Mouse (Mus musculus) forelimb bud, embryonic 11.5 days (tissue): ENCODE measurements around the gene Dcpp1.
"Not testable (repeated sequence)": the region's sequence is repeated elsewhere in the genome, so short reads cannot be mapped to it uniquely, and the experiment has no call there.

ENCODE experiments used
- DNase-seq: peaks from one replicate; pipeline ENCODE4 v3.0.0-alpha.2; 2012; ENCODE audit warnings: low read depth, low spot score

Dcpp1 gene

GRCm38 (mm10) chr17:23880576-23880975 is at the start of gene Dcpp1, which contains the start of gene Dcpp2:
Gene Dcpp1 (plus strand): TSS chr17:23880876.
Gene Dcpp2 (plus strand): TSS chr17:23880880.
- not testable (repeated sequence) for DNase-seq

GRCm38 (mm10) chr17:23831201-23831600 is 49.5 kb upstream of the Dcpp1 start:
- DNase-seq = no peak

GRCm38 (mm10) chr17:23836006-23836575 is 44.6 kb upstream of the Dcpp1 start, which contains the start of gene Prss33:
Gene Prss33 (minus strand): TSS chr17:23836056.
- no peak for DNase-seq

- peak; percentile 82 for DNase-seq
These were observed 39.5 kb upstream of the Dcpp1 start for GRCm38 (mm10) chr17:23841145-23841544.

- DNase-seq = peak; percentile 52
These were observed 37.4 kb upstream of the Dcpp1 start for GRCm38 (mm10) chr17:23843141-23843811.

- DNase-seq = peak; percentile 72
These were observed 36.8 kb upstream of the Dcpp1 start, which contains the start of the genes Prss32 and Prss41 for GRCm38 (mm10) chr17:23843812-23844273. Gene Prss32 (plus strand): TSS chr17:23843855. Gene Prss41 (minus strand): TSS chr17:23844172.

- no peak for DNase-seq
These were observed 30.6 kb upstream of the Dcpp1 start for GRCm38 (mm10) chr17:23850028-23850427.

- DNase-seq = peak; percentile 75
These were observed 29.6 kb upstream of the Dcpp1 start for GRCm38 (mm10) chr17:23850853-23851749.

- peak; percentile 24 for DNase-seq
These were observed 27.4 kb upstream of the Dcpp1 start for GRCm38 (mm10) chr17:23853292-23853691.

GRCm38 (mm10) chr17:23854229-23854765 is 26.4 kb upstream of the Dcpp1 start:
- DNase-seq = no peak

GRCm38 (mm10) chr17:23857193-23857592 is 23.5 kb upstream of the Dcpp1 start:
- no peak for DNase-seq

- DNase-seq = no peak
These were observed 22.8 kb upstream of the Dcpp1 start for GRCm38 (mm10) chr17:23857913-23858312.

- DNase-seq = no peak
These were observed 17.8 kb upstream of the Dcpp1 start for GRCm38 (mm10) chr17:23862926-23863325.

- DNase-seq = no peak
These were observed 12.9 kb upstream of the Dcpp1 start, which contains the start of gene Prss21 for GRCm38 (mm10) chr17:23867756-23868155. Gene Prss21 (plus strand): TSS chr17:23868056.

- no peak for DNase-seq
These were observed 12.2 kb upstream of the Dcpp1 start for GRCm38 (mm10) chr17:23868513-23868912.

- DNase-seq = peak; percentile 52
These were observed 6.5 kb upstream of the Dcpp1 start for GRCm38 (mm10) chr17:23873884-23874856.

- DNase-seq = no peak
These were observed 3.9 kb upstream of the Dcpp1 start for GRCm38 (mm10) chr17:23876741-23877140.

GRCm38 (mm10) chr17:23877166-23877565 is 3.5 kb upstream of the Dcpp1 start:
- no peak for DNase-seq

- not testable (repeated sequence) for DNase-seq
These were observed 36.5 kb downstream of the Dcpp1 start, which contains the start of gene Dcpp3 for GRCm38 (mm10) chr17:23917158-23917557. Gene Dcpp3 (plus strand): TSS chr17:23917458.

GRCm38 (mm10) chr17:23924531-23925007 is 43.9 kb downstream of the Dcpp1 start:
- DNase-seq = peak; percentile 92
